In genomic region chr3:63317496-63317895, GRCm38 (mm10) we compare ENCODE assay signal across 23 mouse cellular contexts.
DNase-seq lines count a peak whose midpoint lies in the region; ATAC-seq and TF ChIP-seq lines count a peak whose summit lies in the region.
"Had no signal": no experiment of that assay in that cellular context is flagged by ENCODE, and none has a peak within 500 bp of the region (broad histone marks: within the 10 kb centered on the region; RNA-seq: fewer than 3 reads in every experiment).

No protein-coding gene starts in this region.

- WGBS in forebrain, postnatal 0 days: 75% methylated on average over 3 of the region's 3 CpGs
- WGBS in forebrain, embryonic 16.5 days: 74% methylated on average over 3 of the region's 3 CpGs

- peak; percentile 40; the same call in 1 of the 2 replicates for ATAC-seq in forebrain, postnatal 0 days
- no peak for ATAC-seq in forebrain, embryonic 16.5 days
- ATAC-seq in CD4-positive, CD25-positive, alpha-beta regulatory T cell, adult 4 months: no peak
- ATAC-seq: forebrain, embryonic 14.5 days had no signal

- no peak for TF ChIP-seq CTCF in forebrain, postnatal 0 days (IDR thresholded peaks at IDR 0.05; ENCODE audit: low read depth)

- H3K9ac ChIP-seq in forebrain, postnatal 0 days: no peak overlapping the region
- no peak overlapping the region for H3K9ac ChIP-seq in forebrain, embryonic 16.5 days (replicated peaks; ENCODE audit: low read depth, low read length)
- H3K9ac ChIP-seq: embryonic facial prominence, embryonic 13.5 days; embryonic facial prominence, embryonic 15.5 days; forebrain, embryonic 12.5 days had no signal

- H3K27ac ChIP-seq in forebrain, postnatal 0 days (ENCODE audit: low read depth, low read length): no peak overlapping the region
- no peak overlapping the region for H3K27ac ChIP-seq in forebrain, embryonic 16.5 days (ENCODE audit: low read length)
- peak overlapping the region; percentile 91 for H3K27ac ChIP-seq in brown adipose tissue, adult 24 weeks (replicated peaks; ENCODE audit: low read depth, low read length)
- H3K27ac ChIP-seq: embryonic facial prominence, embryonic 13.5 days; embryonic facial prominence, embryonic 15.5 days; forebrain, embryonic 10.5 days; forebrain, embryonic 12.5 days had no signal

- no peaks in the 10 kb centered on the region for H3K4me1 ChIP-seq in forebrain, postnatal 0 days (ENCODE audit: insufficient read depth)
- H3K4me1 ChIP-seq in forebrain, embryonic 16.5 days (replicated peaks; ENCODE audit: control insufficient read depth, insufficient read depth, low read length): no peaks in the 10 kb centered on the region
- peaks cover 2% of the 10 kb centered on the region for H3K4me1 ChIP-seq in brown adipose tissue, adult 24 weeks (ENCODE audit: control insufficient read depth, insufficient read depth, insufficient read length, low read length)
- H3K4me1 ChIP-seq: embryonic facial prominence, embryonic 15.5 days; forebrain, embryonic 10.5 days; forebrain, embryonic 12.5 days had no signal

- no peaks in the 10 kb centered on the region for H3K9me3 ChIP-seq in forebrain, postnatal 0 days (ENCODE audit: low read length)
- H3K9me3 ChIP-seq in forebrain, embryonic 16.5 days (ENCODE audit: control insufficient read depth, low read length): no peaks in the 10 kb centered on the region
- H3K9me3 ChIP-seq: embryonic facial prominence, embryonic 13.5 days; embryonic facial prominence, embryonic 15.5 days; forebrain, embryonic 10.5 days; forebrain, embryonic 12.5 days had no signal

- H3K36me3 ChIP-seq in forebrain, postnatal 0 days (ENCODE audit: insufficient read depth): no peaks in the 10 kb centered on the region
- no peaks in the 10 kb centered on the region for H3K36me3 ChIP-seq in forebrain, embryonic 16.5 days (ENCODE audit: control insufficient read depth, insufficient read depth)
- H3K36me3 ChIP-seq: embryonic facial prominence, embryonic 13.5 days; embryonic facial prominence, embryonic 15.5 days; forebrain, embryonic 10.5 days; forebrain, embryonic 12.5 days had no signal

- peak; percentile 2 for DNase-seq in forebrain, postnatal 0 days
- DNase-seq in ES-CJ7 (ENCODE audit: low read depth, low spot score) (peak; percentile 38), R1 (ENCODE audit: low read depth, low spot score) (peak; percentile 60)
- no peak for DNase-seq in adrenal gland, postnatal 14 days
- DNase-seq: adrenal gland, adult 8-10 months; adrenal gland, postnatal 36 days; cerebellum, adult 11 months; cerebellum, adult 18-20 months; cerebellum, adult 8-10 months; cerebellum, adult 9-11 months; cerebellum, postnatal 14 days; cerebellum, postnatal 36 days; embryo, embryonic 11 days had no signal

- H3K4me3 ChIP-seq in forebrain, postnatal 0 days (ENCODE audit: low read depth, low read length): no peak overlapping the region
- H3K4me3 ChIP-seq in forebrain, embryonic 16.5 days (replicated peaks; ENCODE audit: low read length): no peak overlapping the region
- no peak overlapping the region for H3K4me3 ChIP-seq in brown adipose tissue, adult 24 weeks (ENCODE audit: insufficient read depth, low read depth, low read length)
- H3K4me3 ChIP-seq: embryonic facial prominence, embryonic 13.5 days; embryonic facial prominence, embryonic 15.5 days; erythroblast, embryonic 14.5 days; forebrain, embryonic 10.5 days; forebrain, embryonic 12.5 days had no signal

- no peak overlapping the region for H3K4me2 ChIP-seq in forebrain, postnatal 0 days (ENCODE audit: low read depth)
- no peak overlapping the region for H3K4me2 ChIP-seq in forebrain, embryonic 16.5 days (ENCODE audit: low read length)
- H3K4me2 ChIP-seq: embryonic facial prominence, embryonic 13.5 days; embryonic facial prominence, embryonic 15.5 days; forebrain, embryonic 12.5 days had no signal

- no peaks in the 10 kb centered on the region for H3K27me3 ChIP-seq in forebrain, postnatal 0 days (ENCODE audit: insufficient read depth, low read length)
- H3K27me3 ChIP-seq in forebrain, embryonic 16.5 days (replicated peaks; ENCODE audit: control insufficient read depth, insufficient read depth, low read length): no peaks in the 10 kb centered on the region
- H3K27me3 ChIP-seq: CH12.LX; embryonic facial prominence, embryonic 13.5 days; embryonic facial prominence, embryonic 15.5 days; forebrain, embryonic 12.5 days had no signal
